Mouse (Mus musculus) midbrain, embryonic 12.5 days (tissue): ENCODE measurements around the gene Osm. TPM values are rescaled to one million over a fixed set of nuclear protein-coding genes. Genes with fewer than 3 reads are reported as not detected.

Experiments
- ATAC-seq: fragments of 200-750 bp; cut with Nextera tagmentation; 2 replicates; pipeline ENCODE4 v1.8.0; 2017; ENCODE audit warnings: low read depth, moderate TSS enrichment, moderate library complexity; ENCODE audit not compliant: low FRiP score
- H3K27ac ChIP-seq: fragments of 300-500 bp; sonication (generic); replicated peaks from 2 replicates; pipeline ENCODE4 v1.5.1; 2016; ENCODE audit warnings: mild to moderate bottlenecking
- H3K27me3 ChIP-seq: fragments of 300-500 bp; sonication (generic); 2 replicates; pipeline ENCODE4 v1.6.1; 2016; ENCODE audit warnings: mild to moderate bottlenecking
- H3K36me3 ChIP-seq: fragments of 300-500 bp; sonication (generic); 2 replicates; pipeline ENCODE4 v1.6.1; 2016
- H3K4me1 ChIP-seq: fragments of 300-500 bp; sonication (generic); 2 replicates; pipeline ENCODE4 v1.6.1; 2016
- H3K4me2 ChIP-seq: fragments of 300-500 bp; sonication (generic); replicated peaks from 2 replicates; pipeline ENCODE4 v1.6.1; 2016; ENCODE audit warnings: mild to moderate bottlenecking, moderate library complexity
- H3K4me3 ChIP-seq: fragments of 300-500 bp; sonication (generic); 2 replicates; pipeline ENCODE4 v1.5.1; 2016; ENCODE audit warnings: mild to moderate bottlenecking
- H3K9ac ChIP-seq: fragments of 300-500 bp; sonication (generic); replicated peaks from 2 replicates; pipeline ENCODE4 v1.6.1; 2016; ENCODE audit warnings: mild to moderate bottlenecking, moderate library complexity
- H3K9me3 ChIP-seq: fragments of 300-500 bp; sonication (generic); 2 replicates; pipeline ENCODE4 v1.6.1; 2016; ENCODE audit warnings: mild to moderate bottlenecking
- WGBS: fragments of 180-500 bp; shearing (Covaris S2); methylation state at CpG from one replicate; pipeline ENCODE4 v1.1.7; 2016; 5-methylcytosine and 5-hydroxymethylcytosine counted together
- polyA plus RNA-seq: library from polyadenylated mRNA; unstranded; fragments of >200 nt; fragmentation: Nextera tagmentation; extraction: Ambion mirVana; gene quantifications from 2 replicates; pipeline ENCODE4 v1.2.1, GENCODE M21; 2016

Osm gene
- polyA plus RNA-seq, 1 experiment from 2014 or later, result not detected

GRCm38 (mm10) chr11:4263296-4263695, 27.1 kb downstream of the Osm start:
- no peaks in the 10 kb centered on the region for H3K9me3 ChIP-seq
- H3K4me1 ChIP-seq, result peaks cover 28% of the 10 kb centered on the region
- no peak overlapping the region for H3K9ac ChIP-seq
- no peak overlapping the region for H3K4me3 ChIP-seq
- ATAC-seq, result no peak
- no peak overlapping the region for H3K4me2 ChIP-seq
- WGBS, result 29% methylated on average over 1 of the region's 1 CpGs
- no peak overlapping the region for H3K27ac ChIP-seq
- H3K27me3 ChIP-seq, result peaks cover 69% of the 10 kb centered on the region
- H3K36me3 ChIP-seq, result no peaks in the 10 kb centered on the region

DNA sequence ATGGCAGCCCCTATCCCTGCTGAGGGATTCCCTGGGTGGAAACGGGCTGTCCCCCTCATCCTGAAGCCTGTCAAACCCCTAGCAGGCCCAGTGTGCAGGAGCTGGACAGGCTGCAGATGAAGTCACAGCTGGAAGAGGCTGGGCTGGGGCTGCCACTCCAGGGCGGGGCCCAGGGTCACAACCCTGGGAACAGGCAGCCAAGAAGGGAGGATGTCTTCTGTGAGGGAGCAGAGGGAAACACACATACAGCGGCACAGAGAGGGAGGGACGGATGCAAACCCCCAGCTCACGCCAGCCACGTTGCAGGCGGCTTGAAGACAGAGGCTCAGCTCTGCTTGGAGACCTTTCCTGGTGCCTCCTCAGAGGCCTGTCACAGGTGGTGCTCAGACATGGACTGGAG, 27.8 kb downstream of the Osm start:
- 72% methylated on average over 7 of the region's 7 CpGs for WGBS

DNA sequence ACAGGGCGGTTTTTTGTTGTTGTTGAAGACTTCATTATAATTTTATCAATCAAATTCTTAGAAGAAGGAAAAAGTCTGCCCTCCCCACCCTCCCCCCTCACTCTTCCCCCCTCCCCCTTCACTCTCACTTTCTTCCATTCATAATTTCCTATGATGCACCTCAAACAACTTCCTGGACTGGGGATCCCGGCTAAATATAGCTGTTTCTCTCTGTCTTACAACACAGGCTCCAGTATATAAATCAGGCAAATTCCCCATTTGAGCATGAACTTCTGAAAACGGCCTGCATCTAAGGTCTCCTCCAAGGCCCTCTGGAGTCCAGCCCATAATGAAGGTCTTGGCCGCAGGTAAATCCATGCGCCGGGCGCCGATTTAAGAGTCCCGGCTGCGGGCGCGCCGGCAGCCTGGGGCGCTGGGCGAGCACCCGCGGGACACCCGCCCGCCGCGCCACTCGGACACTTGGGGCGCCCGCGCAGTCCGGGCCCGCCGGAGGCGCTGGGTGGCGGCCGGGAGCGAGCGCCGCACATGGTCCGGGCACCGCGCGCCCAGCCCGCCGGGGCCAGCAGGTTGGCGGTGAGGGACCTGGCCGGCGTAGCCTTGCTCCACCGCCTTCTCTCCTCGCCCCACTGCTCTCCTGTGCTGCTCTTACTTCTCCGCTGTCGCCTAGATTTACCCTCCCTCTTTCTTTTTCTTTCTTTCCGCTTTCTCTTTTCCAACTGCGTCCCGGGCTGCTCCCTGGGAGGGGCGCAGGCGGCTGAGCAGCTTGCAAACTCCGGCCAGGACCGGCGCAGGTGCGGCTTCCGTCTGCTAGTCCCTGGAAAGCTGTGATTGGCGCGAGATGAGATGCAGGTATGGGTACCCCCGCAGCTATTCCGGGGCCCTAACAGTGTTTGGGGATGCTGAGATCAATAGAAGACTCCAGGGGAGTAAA, 30.3 kb downstream of the Osm start:
- Histone ChIP-seq H3K4me1 (peaks cover 22% of the 10 kb centered on the region), H3K27me3 (peaks cover 90% of the 10 kb centered on the region)
- 1% methylated on average over 41 of the region's 61 CpGs for WGBS

More for the DNA sequence above, 27.8 kb downstream of the Osm start:
- no peaks in the 10 kb centered on the region for H3K9me3 ChIP-seq
- no peak overlapping the region for H3K4me2 ChIP-seq
- no peaks in the 10 kb centered on the region for H3K36me3 ChIP-seq
- H3K27me3 ChIP-seq, result peaks cover 77% of the 10 kb centered on the region
- H3K4me3 ChIP-seq, result no peak overlapping the region
- H3K9ac ChIP-seq, result no peak overlapping the region
- no peak overlapping the region for H3K27ac ChIP-seq
- H3K4me1 ChIP-seq, result peaks cover 28% of the 10 kb centered on the region
- no peak for ATAC-seq

DNA sequence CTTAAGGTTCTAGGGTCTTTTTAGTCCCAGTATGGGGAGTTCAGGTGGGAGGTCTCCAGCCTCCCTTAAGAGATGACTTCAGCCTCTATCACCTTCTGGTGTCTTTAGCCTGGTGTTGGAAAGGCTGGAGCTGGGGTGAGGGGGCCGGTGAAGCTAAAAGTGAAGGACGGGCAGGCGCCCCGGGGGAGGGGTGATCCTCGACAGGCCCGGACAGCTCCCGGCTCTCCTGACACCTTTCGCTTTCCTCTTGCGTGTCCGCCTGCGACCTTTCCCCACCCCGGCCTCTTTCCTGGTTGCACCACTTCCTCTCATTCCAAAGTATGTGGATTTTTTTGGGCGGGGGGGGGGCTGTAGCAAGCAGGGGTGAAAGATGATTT, 31.0 kb downstream of the Osm start:
- H3K27ac ChIP-seq, result no peak overlapping the region
- H3K4me1 ChIP-seq, result peaks cover 17% of the 10 kb centered on the region
- peaks cover 93% of the 10 kb centered on the region for H3K27me3 ChIP-seq
- H3K4me3 ChIP-seq, result peak overlapping the region; percentile 50
- H3K36me3 ChIP-seq, result no peaks in the 10 kb centered on the region
- 0 out of 2 replicates have a peak overlapping the region, but pooled peaks have one; percentile 31 for H3K9ac ChIP-seq
- ATAC-seq, result no peak
- no peaks in the 10 kb centered on the region for H3K9me3 ChIP-seq
- H3K4me2 ChIP-seq, result peak overlapping the region; percentile 86
- WGBS, result 5% methylated on average over 13 of the region's 13 CpGs

More for the DNA sequence above, 30.3 kb downstream of the Osm start:
- ATAC-seq, result no peak
- Histone ChIP-seq H3K4me2 (peak overlapping the region; percentile 86), H3K36me3 (no peaks in the 10 kb centered on the region), H3K4me3 (peak overlapping the region; percentile 50), H3K27ac (no peak overlapping the region), H3K9ac (0 out of 2 replicates have a peak overlapping the region, but pooled peaks have one; percentile 31), H3K9me3 (no peaks in the 10 kb centered on the region)

GRCm38 (mm10) chr11:4268500-4268899, 32.3 kb downstream of the Osm start:
- H3K9ac ChIP-seq, result no peak overlapping the region
- no peaks in the 10 kb centered on the region for H3K9me3 ChIP-seq
- no peak overlapping the region for H3K27ac ChIP-seq
- no peak overlapping the region for H3K4me2 ChIP-seq
- ATAC-seq, result no peak
- 83% methylated on average over 6 of the region's 6 CpGs for WGBS
- H3K4me3 ChIP-seq, result no peak overlapping the region
- no peaks in the 10 kb centered on the region for H3K36me3 ChIP-seq
- peaks cover 80% of the 10 kb centered on the region for H3K27me3 ChIP-seq
- H3K4me1 ChIP-seq, result peaks cover 15% of the 10 kb centered on the region; the same call in 1 of the 2 replicates

- no peak for ATAC-seq
- H3K27ac ChIP-seq, result no peak overlapping the region
- H3K9me3 ChIP-seq, result no peaks in the 10 kb centered on the region
- no peak overlapping the region; the same call in 1 of the 2 replicates for H3K4me2 ChIP-seq
- peaks cover 15% of the 10 kb centered on the region; the same call in 1 of the 2 replicates for H3K4me1 ChIP-seq
- WGBS, result 22% methylated on average over 19 of the region's 20 CpGs
- H3K4me3 ChIP-seq, result no peak overlapping the region
- H3K36me3 ChIP-seq, result no peaks in the 10 kb centered on the region
- H3K27me3 ChIP-seq, result peaks cover 56% of the 10 kb centered on the region
- H3K9ac ChIP-seq, result no peak overlapping the region
Observed at GRCm38 (mm10) chr11:4270744-4271459, 34.7 kb downstream of the Osm start.

GRCm38 (mm10) chr11:4271544-4271943, 35.3 kb downstream of the Osm start:
- Histone ChIP-seq H3K27ac (no peak overlapping the region), H3K9ac (no peak overlapping the region), H3K4me1 (peaks cover 12% of the 10 kb centered on the region; the same call in 1 of the 2 replicates), H3K36me3 (no peaks in the 10 kb centered on the region), H3K4me2 (no peak overlapping the region), H3K9me3 (no peaks in the 10 kb centered on the region), H3K4me3 (no peak overlapping the region), H3K27me3 (peaks cover 49% of the 10 kb centered on the region)
- WGBS, result 57% methylated on average over 11 of the region's 11 CpGs
- ATAC-seq, result no peak

- Histone ChIP-seq H3K4me3 (no peak overlapping the region), H3K27ac (no peak overlapping the region), H3K4me2 (no peak overlapping the region), H3K9ac (no peak overlapping the region), H3K4me1 (no peaks in the 10 kb centered on the region), H3K27me3 (peaks cover 4% of the 10 kb centered on the region; the same call in 1 of the 2 replicates), H3K9me3 (no peaks in the 10 kb centered on the region), H3K36me3 (no peaks in the 10 kb centered on the region)
- 82% methylated on average over 11 of the region's 11 CpGs for WGBS
- no peak for ATAC-seq
Observed at GRCm38 (mm10) chr11:4276411-4276861, 40.2 kb downstream of the Osm start.

DNA sequence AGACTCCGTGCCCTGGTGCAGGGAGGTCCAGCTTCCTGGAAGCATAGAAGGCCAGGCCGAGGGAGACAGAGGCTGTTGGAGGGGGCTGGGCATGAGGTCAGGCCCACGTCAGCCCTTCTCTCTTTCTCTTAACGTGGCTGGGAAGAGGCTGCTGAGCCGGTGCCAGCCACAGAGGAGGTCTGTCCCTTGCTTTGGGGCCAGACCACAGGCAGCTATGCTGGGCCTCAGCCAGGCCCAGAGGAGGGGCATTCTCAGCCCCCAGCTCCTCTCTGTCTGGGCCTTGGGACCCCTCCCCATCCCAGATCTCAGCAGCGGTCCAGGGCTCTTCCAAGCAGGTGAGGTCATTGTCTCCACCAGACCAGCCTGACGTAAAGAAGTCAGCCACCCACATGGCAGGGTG, 43.7 kb downstream of the Osm start:
- H3K9me3 ChIP-seq, result no peaks in the 10 kb centered on the region
- H3K4me2 ChIP-seq, result no peak overlapping the region
- H3K9ac ChIP-seq, result no peak overlapping the region
- H3K4me3 ChIP-seq, result no peak overlapping the region
- H3K27ac ChIP-seq, result no peak overlapping the region
- no peaks in the 10 kb centered on the region for H3K4me1 ChIP-seq
- 64% methylated on average over 5 of the region's 7 CpGs for WGBS
- ATAC-seq, result no peak
- no peaks in the 10 kb centered on the region for H3K27me3 ChIP-seq
- no peaks in the 10 kb centered on the region for H3K36me3 ChIP-seq

DNA sequence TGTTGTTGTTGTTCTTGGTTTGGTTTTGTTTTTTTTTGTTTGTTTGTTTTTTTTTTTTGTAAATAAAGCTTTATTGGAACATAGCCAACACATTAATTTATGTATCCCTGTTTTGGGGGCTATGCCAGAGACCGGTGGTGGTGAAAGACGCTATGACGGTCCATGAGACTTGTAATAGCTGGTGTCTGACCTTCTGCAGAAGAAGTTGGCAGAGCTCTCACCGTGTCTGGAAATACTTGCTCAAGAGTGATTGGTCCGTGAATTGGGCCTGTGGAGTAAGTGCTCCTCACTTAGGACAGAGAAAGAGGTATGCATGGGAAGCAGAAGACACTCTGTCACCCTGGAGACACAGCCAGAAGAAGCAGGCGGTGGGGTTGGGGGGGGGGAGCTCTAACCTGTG, 45.6 kb downstream of the Osm start:
- no peak for ATAC-seq
- no peak overlapping the region for H3K27ac ChIP-seq
- H3K27me3 ChIP-seq, result no peaks in the 10 kb centered on the region
- no peak overlapping the region for H3K4me2 ChIP-seq
- H3K9ac ChIP-seq, result no peak overlapping the region
- H3K9me3 ChIP-seq, result no peaks in the 10 kb centered on the region
- H3K36me3 ChIP-seq, result no peaks in the 10 kb centered on the region
- no peaks in the 10 kb centered on the region for H3K4me1 ChIP-seq
- no peak overlapping the region for H3K4me3 ChIP-seq
- 89% methylated on average over 6 of the region's 6 CpGs for WGBS

DNA sequence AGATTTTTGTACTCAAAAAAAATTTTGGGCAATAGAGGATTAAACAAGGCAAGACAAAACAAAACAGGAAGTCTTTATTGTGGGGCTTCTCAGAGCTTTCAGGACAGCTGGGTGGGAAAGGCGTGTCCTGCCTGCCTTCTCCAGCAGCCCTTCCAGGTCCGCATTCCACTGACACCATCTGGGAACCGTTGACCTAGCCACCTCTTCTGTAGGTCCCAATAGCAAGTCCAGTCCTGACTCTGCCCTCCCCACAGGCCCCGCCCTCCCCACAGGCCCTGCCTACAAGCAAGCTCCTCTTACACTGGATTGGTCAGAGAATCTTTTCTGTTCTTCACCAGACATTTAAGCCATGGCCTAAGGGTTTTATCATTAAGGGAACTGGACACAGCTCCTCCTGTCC, 47.4 kb downstream of the Osm start:
- Histone ChIP-seq H3K27ac (no peak overlapping the region), H3K4me2 (no peak overlapping the region), H3K4me3 (no peak overlapping the region), H3K4me1 (no peaks in the 10 kb centered on the region), H3K27me3 (no peaks in the 10 kb centered on the region), H3K9ac (no peak overlapping the region), H3K9me3 (no peaks in the 10 kb centered on the region), H3K36me3 (no peaks in the 10 kb centered on the region)
- no peak for ATAC-seq
- WGBS, result 22% methylated on average over 4 of the region's 4 CpGs

DNA sequence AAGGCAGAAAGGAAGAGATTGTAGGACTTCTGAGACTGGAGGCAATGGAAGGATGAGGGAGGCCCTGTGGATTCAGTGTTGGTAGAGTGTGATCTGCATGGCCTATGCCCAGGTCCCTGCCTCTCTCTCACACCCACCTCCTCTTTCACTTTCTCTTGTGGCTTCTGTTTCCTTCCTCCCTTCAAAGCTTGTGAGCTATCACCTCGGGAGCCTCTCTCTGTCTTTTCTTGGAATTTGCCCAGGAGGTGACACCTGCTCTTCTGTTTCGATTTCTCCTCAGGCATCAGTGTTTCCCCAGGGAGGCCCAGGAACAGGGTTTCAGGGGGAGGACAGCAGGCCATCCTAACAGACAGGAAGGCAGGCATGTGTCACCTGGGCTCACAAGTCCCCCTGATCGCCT, 53.1 kb downstream of the Osm start:
- Histone ChIP-seq H3K36me3 (no peaks in the 10 kb centered on the region), H3K27me3 (no peaks in the 10 kb centered on the region), H3K9me3 (no peaks in the 10 kb centered on the region), H3K4me1 (no peaks in the 10 kb centered on the region), H3K27ac (no peak overlapping the region), H3K4me2 (no peak overlapping the region), H3K9ac (no peak overlapping the region), H3K4me3 (no peak overlapping the region)
- ATAC-seq, result no peak
- 72% methylated on average over 3 of the region's 3 CpGs for WGBS
